Mouse (Mus musculus) kidney, postnatal 10 days (tissue): ENCODE data around the gene a.
"Not testable (repeated sequence)": the region's sequence is repeated elsewhere in the genome, so short reads cannot be mapped to it uniquely, and the experiment has no call there.

Experiments
- DNase-seq: peaks from one replicate; pipeline ENCODE4 v3.0.0; 2021; ENCODE audit warnings: mixed read lengths

a gene

DNA sequence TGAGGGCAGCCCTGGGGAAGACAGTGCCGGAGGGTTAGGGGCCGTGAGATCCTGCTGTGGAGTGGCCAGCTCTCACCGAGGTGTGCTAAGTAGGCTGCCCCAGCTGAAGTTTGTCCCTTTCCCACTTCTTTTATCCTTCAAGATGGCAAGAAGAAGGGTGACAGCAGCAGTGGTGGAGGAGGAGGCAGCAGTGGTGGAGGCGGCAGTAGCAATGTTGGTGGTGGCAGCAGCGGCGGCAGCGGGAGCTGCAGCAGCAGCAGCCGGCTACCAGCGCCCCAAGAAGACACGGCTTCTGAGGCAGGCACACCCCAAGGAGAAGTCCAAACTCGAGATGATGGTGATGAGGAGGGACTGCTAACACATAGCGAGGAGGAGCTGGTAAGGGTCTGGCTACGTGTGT, 72.5 kb downstream of the a start:
- no peak for DNase-seq

DNA sequence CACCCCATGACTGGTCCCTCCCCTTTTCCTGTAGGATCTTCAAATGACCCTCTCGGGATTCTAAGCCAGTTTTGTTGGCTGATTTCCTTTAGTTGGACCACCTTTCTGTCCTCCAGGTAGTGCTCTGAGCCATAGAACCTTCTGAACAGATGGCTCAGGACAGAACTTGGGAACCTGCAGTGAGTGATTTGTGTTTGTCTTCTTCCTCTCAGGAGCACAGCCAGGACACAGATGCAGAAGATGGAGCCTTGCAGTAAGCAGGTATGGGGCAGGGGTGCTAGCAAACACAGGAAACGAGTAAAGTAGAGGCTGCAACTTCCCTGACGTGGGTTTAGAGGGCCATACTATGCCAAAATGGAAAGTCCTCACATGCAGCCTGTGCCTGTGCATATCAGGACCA, 74.5 kb downstream of the a start:
- no peak for DNase-seq

DNA sequence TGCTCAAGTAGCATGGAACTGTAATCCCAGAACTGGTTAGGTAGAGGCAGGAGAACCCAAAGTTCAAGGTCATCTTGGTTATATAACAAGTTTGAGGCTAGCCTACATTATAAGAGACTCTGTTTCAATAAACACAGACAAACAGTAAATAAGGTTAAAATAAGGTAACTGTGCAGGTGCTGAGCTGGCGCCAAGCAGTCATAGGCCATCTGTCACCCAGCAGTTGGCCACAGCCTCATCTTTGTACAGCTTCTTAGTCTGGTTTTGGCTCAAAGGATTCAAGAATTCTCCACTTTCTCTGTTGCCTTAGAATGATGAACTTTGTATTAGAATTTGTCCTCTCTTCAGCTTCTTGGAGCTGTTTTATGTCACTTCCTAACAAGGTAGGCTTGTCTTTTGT, 76.9 kb downstream of the a start:
- no peak for DNase-seq

DNA sequence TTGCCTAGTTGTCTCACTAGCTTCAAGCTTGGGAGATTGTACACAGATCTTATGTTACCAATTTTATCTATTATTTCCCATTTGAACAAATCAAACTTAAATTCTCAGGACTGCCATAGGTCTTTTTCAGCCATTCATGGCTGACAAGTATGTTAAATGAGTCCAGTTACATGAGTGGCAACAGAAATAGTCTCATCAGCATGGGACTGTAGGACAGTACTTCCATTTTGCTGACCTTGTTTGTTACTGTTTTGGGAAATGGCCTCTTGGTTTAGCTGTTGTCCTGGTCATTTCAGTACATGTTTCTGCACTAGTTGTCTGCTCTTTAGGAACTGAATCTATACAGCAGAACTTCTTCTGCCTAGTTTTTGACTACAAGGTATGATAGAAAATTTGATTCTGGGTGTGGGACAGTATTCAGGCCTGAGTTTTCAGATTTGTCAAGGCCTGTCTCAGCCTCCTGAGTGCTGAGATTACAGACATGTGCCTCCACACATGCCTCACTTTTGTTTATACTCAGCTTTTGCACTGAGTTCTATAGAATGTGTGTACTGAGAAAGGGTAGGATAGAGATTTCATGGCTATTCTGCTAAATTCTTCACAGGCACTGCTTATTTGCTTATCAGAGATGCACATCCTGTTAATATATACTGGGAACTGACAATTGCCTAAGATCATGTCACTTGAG, 78.9 kb downstream of the a start:
- DNase-seq: no peak

DNA sequence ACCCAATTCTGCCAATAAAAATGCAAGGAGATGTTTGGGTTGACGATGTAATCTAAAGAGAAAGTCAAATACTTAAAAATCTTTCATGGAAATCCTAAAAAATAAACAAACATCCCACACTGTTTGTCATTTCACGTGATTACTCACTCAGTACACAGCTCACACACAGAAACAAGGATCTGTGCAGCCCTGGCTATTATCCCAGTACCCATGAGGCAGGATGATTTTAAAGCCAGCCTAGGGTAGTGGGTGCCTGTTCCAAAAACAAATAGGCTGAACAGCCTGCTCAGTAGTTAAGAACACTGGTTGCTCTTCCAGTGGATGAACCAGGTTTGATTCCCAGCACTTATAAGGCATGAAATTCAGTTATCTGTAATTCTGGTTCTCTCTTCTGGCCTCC, 85.4 kb downstream of the a start:
- no peak for DNase-seq

DNA sequence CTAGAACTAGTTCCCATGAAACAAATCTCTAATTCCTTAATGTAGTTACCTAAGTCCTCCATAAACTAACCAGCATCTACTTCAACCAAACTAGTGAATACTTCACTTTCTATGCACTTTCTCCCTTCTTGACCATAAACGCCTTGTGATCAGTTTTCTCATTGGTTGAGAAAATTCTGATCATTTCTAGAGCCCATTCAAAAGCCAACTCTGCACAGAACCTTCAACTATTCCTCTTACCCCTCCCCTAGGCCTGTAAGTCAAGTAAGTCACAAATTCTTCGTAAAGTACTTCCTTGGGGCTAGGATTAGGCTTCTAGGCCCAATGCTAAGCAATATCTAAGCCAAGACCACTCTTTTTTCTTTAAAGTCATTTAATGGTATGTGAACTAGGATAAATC, 100.4 kb downstream of the a start:
- DNase-seq: no peak

DNA sequence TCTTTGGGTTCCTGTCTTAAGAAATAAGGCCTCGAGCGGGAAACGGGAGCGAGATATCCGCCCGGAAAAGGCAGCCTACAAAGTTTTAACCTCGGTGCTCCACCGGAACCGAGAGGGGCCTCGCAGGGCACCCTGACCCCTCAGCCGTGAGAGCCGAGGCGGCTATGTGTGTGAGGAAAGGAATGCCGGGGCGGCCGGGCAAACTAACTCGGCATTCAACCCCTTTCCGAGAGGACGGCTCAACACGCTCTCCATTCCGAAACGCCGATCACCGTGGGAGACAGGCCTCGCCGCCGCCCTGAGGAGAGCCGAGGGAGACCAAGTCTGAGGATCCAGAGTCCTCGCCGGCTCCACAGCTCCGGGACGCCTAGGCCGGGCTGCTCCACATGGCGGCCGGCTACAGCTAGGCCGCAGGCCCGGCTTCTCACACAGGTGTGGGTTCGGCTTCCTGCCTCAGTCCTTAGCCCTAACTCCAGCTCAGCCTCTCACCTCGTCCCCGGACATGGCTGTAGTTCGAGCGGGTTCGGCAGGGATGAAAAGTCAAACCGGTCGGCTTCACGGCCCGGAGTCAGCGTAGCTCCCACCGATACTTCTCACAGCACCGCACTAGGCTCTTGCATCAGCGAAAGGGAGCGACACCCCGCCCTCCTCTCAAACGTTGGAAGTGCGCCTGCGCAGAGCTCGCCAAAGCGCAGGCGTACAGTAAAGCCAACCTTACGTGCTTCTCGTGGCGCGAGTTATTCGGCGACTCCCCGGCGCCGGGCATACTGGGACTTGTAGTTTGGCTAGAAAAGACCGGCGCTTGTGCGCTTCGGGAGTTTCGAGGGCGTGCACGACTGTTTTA, 101.2 kb downstream of the a start, which contains the start of gene Eif2s2:
TSS of gene Eif2s2 (minus strand) at position 735 of the 844 bp plus-strand sequence.
- peak; percentile 97 for DNase-seq

DNA sequence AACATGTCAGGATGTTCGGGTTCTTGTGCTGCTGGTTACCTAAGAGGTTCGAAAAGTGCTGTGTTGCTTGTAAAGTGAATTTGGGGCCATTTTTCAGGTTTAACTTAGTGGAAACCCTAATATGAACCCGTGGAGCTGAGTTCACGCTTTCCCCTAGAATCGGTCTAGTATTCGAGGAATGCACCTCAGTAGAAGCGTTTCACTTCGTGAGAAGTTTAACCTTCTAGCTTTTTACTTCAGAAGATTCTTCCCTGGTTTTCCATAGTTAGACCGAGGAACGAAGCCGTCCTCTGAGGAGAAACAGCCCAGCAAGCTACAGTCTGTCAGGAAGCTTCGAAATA, 101.8 kb downstream of the a start:
- DNase-seq: no peak

DNA sequence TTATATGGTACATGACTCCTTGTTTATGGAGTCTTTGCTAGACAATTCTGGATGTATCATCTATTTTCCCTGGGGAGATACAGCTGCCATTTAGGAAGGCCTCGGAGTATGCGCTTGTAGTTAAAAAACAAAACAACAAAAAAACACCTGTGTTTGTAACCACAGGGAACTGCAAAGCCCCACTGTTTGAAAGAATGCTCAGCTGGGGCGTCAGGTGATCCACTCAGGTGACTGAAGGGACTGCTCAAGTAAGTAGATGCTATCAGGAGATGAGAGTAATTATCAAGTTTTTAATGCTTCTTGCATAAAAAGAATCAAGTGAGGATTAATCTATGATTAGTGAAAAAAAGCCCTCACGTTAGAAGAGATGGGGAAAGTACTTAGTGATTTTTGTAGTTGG, 102.3 kb downstream of the a start:
- no peak for DNase-seq

DNA sequence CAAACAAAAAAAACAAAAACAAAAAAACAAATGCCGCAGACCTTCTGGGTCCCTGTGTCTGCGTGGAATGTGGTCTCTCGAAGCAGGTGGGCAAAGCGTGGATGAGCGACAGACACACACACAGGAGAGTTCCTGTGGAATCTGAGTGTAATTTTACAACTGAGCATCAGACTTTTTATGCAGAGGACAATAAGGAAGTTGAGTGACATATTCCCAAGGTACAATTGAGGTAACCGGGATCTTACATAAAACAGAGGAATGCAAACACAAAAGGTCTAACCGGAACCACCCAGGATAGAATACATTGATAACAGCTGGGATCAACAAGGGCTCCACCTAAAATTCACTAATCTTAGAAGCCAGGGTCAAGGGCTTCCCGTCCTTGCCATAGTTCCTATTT, 107.8 kb downstream of the a start:
- not testable (repeated sequence) for DNase-seq

DNA sequence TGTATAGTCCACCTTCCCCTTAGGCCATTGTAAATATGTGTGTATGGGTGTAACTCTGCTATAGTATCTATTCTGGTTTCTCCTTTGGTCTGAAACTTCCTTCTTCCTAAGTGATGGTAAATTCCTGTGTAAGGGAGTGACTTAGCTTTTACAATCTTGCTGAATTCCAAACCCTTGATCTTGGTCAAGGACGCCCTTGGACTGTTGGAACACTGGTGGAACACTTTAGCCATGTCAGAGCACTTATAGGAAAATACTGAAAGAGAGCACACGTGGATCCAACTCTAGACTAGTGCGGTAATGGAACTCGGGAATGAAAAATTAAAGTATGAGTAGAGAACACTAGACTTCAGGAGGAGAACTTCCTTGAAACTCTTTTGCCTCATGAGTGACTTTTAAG, 108.2 kb downstream of the a start:
- DNase-seq: not testable (repeated sequence)

DNA sequence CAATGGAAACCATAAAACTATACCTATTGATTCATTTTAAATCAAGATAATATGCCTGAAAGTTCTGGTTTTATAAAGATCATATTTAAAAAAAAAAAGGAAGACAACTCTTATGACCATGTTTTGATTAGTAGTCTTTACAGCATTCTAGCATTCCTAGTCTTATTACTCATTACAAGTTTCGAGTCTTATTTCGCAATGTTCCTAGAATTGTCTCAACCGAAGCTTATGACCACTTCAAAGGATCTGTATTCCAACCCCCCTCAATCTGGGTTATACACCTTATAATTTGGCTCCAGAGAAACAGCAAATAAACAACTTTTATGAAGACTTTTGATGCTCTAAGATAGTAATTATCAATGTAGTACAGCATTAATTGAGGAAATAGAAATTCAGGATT, 110.9 kb downstream of the a start:
- no peak for DNase-seq

DNA sequence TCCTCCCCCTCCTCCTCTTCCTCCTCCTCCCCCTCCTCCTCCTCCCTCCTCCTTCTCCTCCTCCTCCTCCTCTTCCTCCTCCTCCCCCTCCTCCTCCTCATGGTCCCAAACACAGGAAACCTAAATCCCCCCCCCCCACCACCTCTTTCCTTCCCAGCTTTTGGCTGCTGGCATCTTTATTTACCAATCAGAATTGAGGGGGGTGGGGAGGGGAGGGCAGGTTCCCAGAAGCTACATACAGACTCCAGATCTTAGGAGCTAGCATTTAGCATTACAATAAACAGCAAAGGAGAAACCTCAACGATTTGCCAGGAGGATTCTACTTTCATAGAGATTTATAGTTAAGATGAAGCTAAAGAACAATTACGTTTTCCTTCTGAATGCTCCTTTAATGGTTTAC, 114.6 kb downstream of the a start:
- no peak for DNase-seq

DNA sequence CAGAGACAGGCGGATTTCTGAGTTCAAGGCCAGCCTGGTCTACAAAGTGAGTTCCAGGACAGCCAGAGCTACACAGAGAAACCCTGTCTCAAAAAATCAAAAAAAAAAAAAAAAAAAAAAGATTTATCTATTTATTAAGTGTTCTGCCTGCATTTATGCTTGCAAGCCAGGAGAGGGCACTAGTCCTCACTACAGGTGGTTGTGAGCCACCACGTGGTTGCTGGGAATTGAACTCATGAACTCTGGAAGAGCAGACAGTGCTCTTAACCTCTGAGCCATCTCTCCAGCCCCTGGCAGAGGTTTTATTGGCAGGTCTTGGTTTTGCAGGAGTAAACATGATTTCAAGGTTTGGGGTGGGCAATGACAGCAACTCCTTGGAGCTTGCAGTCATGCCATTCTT, 117.0 kb downstream of the a start:
- not testable (repeated sequence) for DNase-seq

DNA sequence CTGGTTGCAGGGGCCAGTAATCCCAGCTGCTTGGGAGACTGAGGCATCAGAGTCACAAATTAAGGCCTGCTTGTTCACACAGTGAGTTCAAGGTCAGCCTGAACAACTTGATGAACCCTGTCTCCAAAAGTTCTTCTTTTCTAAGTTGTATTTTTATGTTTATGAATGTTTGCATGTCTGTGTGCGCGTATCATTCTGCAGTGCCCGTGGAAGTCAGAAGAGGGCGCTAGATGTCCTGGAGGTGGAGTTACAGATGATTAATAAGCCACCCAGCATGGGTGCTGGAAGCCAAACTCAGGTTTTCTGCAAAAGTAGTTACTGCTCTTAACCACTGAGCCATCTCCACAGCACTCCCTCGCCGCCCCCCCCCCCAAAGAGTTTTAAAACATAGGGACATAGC, 118.6 kb downstream of the a start:
- DNase-seq: no peak

DNA sequence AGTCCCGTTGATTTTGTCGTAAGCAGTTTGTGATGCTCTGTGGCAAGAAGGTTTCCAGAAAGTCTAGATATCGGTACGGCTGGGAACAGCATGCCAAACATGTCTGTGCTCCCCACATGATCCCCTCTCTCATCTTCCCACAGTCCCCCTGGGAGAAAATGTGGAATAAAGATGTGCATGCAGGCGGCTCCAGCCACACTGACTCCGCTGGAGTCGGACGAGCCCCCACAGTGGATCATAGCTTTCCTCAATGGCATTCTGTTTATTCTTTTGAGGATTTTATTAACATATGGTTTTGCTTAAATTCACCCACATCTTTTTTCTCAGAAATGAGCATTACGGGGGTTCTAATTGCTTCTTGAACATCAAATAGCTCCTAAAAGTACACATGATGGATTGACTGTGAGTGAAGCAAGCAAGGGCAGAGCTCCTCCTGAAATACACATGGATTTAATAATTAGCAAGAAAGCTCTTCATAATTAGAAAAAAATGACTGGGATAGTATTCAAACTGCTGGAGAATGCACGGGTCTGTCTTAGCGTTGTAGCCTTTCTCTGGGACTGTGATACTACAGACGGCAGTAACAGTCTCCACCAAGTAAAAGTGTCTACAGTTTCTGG, 124.8 kb downstream of the a start:
- DNase-seq: no peak

DNA sequence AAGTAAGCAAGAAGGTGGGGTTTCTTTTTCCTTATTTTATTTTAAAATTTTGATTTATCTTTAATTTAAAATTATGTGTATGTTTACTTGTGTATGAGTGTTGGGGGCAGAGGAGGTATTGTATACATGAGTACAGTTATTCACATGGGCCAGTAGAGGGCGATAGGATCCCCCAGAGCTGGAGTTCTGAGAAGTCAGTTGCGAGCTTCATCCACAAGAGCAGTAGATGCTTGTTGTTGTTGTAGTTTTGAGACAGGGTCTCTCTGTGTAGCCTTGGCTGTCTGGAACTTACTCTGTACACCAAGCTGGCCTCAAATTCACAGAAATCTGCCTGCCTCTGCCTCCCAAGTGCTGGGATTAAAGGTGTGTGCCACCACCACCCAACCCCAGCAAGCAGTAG, 125.3 kb downstream of the a start:
- DNase-seq: peak; percentile 35

DNA sequence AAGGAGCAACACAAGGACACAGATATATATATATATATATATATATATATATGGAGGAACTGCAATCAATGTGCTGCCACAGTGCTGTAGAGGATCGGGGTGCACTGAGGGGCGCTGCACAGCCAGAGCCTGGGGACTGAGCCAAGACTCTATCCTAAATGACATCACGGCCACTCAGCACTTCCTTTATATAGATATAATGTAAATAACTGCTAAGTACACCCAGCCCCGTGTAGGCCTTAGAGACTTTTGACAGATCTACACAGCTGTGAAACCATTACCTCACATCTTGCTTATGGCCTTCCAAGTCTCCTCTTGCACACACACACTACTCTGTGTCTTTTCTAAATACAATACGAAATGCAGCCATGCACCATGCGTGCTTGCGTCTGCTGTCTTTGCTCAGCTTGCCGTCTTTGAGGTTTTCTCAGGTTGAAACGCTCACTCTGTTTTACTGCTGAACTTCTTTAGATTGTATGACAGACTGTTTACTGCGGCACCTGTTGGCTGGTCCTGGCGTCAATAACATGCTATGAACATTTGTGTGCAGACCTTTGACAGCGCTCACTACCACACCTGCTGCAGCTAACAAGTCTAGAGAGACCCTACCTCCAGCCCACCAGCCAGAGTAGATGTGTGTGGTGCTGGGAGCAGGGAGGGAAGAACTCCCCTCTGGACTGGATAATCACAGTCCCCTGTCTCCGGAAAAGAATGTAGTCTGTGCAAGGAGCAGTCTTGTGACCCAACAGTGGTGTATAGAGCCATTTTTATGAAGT, 126.9 kb downstream of the a start:
- no peak for DNase-seq

DNA sequence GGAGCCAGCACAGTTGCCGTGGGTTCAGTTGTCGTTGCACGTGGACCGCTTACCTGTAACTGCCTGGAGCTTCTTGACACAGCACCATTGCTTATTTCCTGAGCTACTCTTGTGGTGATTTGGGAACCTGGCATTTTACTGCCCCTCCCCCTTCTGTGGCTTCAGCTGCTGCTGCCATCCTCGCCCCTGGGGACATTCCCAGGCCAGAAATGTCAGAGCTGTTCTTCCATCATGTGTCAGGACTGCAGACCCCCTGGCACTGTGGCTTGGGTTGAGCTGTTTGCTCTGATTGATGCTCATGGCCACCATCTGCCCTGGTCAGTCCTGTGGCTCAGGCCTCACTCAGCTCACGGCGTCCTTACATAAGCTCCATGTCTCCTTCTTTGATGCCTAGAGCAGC, 129.7 kb downstream of the a start:
- no peak for DNase-seq

DNA sequence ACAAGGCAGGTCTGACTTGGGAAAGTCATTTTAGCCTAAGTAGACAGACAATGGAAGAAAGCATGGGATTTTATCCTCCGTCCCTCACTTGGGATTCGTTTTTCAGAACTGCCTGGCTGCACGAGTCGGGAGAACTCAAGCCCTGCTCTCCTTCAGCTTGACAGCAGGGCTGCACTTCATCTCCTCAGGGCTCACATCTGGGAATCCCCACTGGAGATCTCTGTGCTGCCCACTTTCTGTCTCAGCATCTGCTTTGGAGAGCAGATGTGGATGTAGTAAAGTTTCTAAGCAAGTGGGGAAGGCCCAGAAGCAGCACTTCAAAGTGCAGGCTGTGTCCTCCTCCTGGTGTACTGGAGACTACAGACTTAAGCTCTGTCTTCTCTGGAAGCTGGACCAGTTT, 130.9 kb downstream of the a start:
- not testable (repeated sequence) for DNase-seq

DNA sequence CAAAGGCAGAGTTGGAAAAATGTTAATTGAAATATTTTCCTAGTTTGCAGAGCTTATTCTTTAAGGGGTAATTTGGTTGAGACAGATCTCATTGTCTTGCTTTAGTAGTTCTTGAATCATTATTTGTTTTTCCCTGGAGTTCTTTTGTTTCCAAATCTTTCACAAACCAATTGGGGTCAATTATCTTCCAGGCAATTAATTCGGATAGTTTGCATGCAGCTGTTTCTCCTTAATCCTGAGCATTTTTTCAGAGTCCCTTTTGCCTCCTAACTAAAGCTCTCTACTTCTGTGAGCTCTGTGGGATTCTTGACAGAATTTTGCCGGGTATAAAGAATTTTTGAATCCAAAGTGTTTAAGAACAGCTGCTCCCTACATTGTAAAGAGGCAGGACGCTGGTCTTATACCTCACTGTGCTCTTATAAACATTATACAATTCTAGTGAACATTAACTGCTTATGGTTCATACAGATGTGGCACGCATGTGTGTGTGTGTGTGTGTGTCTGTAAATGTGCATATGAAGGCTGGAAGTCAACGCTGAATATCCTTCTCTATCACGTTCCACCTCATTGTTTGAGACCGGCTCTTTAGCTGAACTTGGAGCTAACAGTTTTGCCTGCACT, 134.3 kb downstream of the a start:
- no peak for DNase-seq

DNA sequence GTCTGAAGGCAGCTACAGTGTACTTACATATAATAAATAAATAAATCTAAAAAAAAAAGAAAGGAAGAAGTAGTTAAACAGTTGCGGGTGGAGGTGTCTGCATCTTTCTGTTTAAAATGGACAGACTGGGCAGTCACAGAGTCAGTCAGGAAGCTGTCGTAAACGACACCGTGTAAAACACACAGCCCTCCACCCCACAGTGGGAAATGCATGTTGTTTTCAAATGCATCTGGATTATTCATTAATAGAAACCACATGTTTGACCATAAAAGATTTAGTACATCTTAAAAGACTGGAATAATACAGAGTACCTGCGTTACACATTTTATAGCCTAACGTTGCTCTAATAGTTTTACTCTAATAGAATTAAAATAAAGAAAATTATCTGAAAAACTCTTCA, 135.6 kb downstream of the a start:
- DNase-seq: no peak

DNA sequence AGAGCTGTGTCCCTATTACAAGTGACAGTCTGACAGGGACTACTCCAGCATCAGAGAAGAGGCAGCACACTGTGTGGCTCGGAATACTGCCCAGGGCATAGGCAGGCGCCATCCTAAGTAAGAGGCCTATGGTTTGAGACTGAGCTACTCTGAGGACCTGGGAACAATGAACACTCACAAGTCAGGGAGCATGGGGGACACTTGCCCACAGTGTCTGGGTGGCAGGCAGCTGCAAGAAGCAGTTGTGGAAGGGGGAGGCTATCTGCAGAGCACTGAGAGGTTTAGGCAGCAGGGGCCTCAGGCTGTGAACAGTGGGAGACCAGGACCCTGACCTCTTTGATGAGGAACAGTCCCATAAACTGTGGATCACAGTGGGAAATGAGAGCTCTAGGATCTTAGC, 137.1 kb downstream of the a start:
- no peak for DNase-seq
